Mouse (Mus musculus) adrenal gland, postnatal 4 days (tissue): Measurements from ENCODE around the gene Cuedc2. TPM values are rescaled to one million over a fixed set of nuclear protein-coding genes. Genes with fewer than 3 reads are reported as not detected.

Experiments
- DNase-seq, 2 experiments: peaks; one replicate each; pipeline ENCODE4 v3.0.0; 2021 to 2022; ENCODE audit warnings: low spot score in 2 of 2, mixed read lengths in 2 of 2
- microRNA-seq: library from miRNA; unstranded; fragments of <30 nt; microRNA quantifications from one replicate; pipeline ENCODE4 v1.2.0, GENCODE M21; 2021
- total RNA-seq, 2 experiments: library from RNA; stranded (reverse); gene quantifications; 2 replicates each; pipeline ENCODE4 v1.2.3; 2021

Cuedc2 gene
- total RNA-seq, 2 experiments from 2014 or later: 106 to 112 TPM

- no peak for DNase-seq
Observed at GRCm38 (mm10) chr19:46282081-46282849, 56.2 kb downstream of the Cuedc2 start.

Small RNAs within 50 kb of the gene (microRNA-seq; reads per million reads assigned to microRNA genes)
- gene Mir146b: 0.79 reads per million

Other genes with a start within 250 kb of the Cuedc2 start
- under 1 TPM; 0.31 to 0.93 TPM for gene Elovl3, start 206.8 kb downstream of the Cuedc2 start, total RNA-seq
- gene Pitx3, start 190.4 kb downstream of the Cuedc2 start, total RNA-seq: 1 to 10 TPM in 1 of 2 experiments, under 1 TPM in 1; 0.56 to 2.0 TPM
- gene Gbf1, start 186.2 kb downstream of the Cuedc2 start, total RNA-seq: 10 to 100 TPM; 64.2 to 77.1 TPM
- 10 to 100 TPM; 22.0 to 24.3 TPM for gene Nfkb2, start 34.4 kb downstream of the Cuedc2 start, total RNA-seq
- gene Psd, start 11.5 kb downstream of the Cuedc2 start, total RNA-seq: 10 to 100 TPM; 19.0 to 22.6 TPM
- 10 to 100 TPM in 1 of 2 experiments, 1 to 10 TPM in 1; 9.6 to 10.4 TPM for gene Fbxl15, start 10.5 kb downstream of the Cuedc2 start, total RNA-seq
- gene Mfsd13a, start 2.4 kb upstream of the Cuedc2 start, total RNA-seq: 1 to 10 TPM; 4.8 to 5.7 TPM
- 1 to 10 TPM in 1 of 2 experiments, under 1 TPM in 1; 0.73 to 1.6 TPM for gene 2310034G01Rik, start 11.6 kb upstream of the Cuedc2 start, total RNA-seq
- gene Actr1a, start 57.0 kb upstream of the Cuedc2 start, total RNA-seq: 100 to 1,000 TPM in 1 of 2 experiments, 10 to 100 TPM in 1; 95.3 to 110 TPM
- 10 to 100 TPM; 30.5 to 34.6 TPM for gene Sufu, start 58.2 kb upstream of the Cuedc2 start, total RNA-seq
- 10 to 100 TPM; 60.5 to 70.3 TPM for gene Trim8, start 163.0 kb upstream of the Cuedc2 start, total RNA-seq
- 10 to 100 TPM; 47.2 to 54.9 TPM for gene Arl3, start 234.5 kb upstream of the Cuedc2 start, total RNA-seq
- gene Sfxn2, start 234.7 kb upstream of the Cuedc2 start, total RNA-seq: 10 to 100 TPM; 13.1 to 18.4 TPM